Comparison of ENCODE assay signal across 9 mouse cellular contexts in genomic region chr8:80738046-80738387, GRCm38 (mm10). TPM values are rescaled to one million over a fixed set of nuclear protein-coding genes. Genes with fewer than 3 reads are reported as not detected.
A peak's percentile ranks its signal among the peaks of the same experiment; 100 is the strongest.
DNase-seq lines count a peak whose midpoint lies in the region; ATAC-seq lines count a peak whose summit lies in the region.
"Had no signal": no experiment of that assay in that cellular context is flagged by ENCODE, and none has a peak within 500 bp of the region (broad histone marks: within the 10 kb centered on the region; RNA-seq: fewer than 3 reads in every experiment).

No protein-coding gene starts in this region.

- H3K27me3 ChIP-seq in kidney, embryonic 15.5 days, result no peaks in the 10 kb centered on the region
- no peaks in the 10 kb centered on the region for H3K27me3 ChIP-seq in neural tube, embryonic 13.5 days
- H3K27me3 ChIP-seq: Patski had no signal

- H3K9ac ChIP-seq in kidney, embryonic 15.5 days, result peak overlapping the region; percentile 90
- peak overlapping the region; percentile 85 for H3K9ac ChIP-seq in neural tube, embryonic 13.5 days

- 3% methylated on average over 5 of the region's 5 CpGs for WGBS in kidney, embryonic 15.5 days
- 2% methylated on average over 5 of the region's 5 CpGs for WGBS in neural tube, embryonic 13.5 days

- H3K36me3 ChIP-seq in kidney, embryonic 15.5 days, result peaks cover 26% of the 10 kb centered on the region
- H3K36me3 ChIP-seq in neural tube, embryonic 13.5 days, result peaks cover 21% of the 10 kb centered on the region

- no peak for ATAC-seq in kidney, embryonic 15.5 days (replicated peaks; ENCODE audit: low FRiP score)
- ATAC-seq in neural tube, embryonic 13.5 days (ENCODE audit: low read depth), result no peak
- ATAC-seq in cerebellum, adult (ENCODE audit: insufficient number of reproducible peaks, low FRiP score, low TSS enrichment), result no peak; the same call in 1 of the 2 replicates

- H3K9me3 ChIP-seq in kidney, embryonic 15.5 days (replicated peaks), result no peaks in the 10 kb centered on the region
- H3K9me3 ChIP-seq in neural tube, embryonic 13.5 days, result no peaks in the 10 kb centered on the region

- peak overlapping the region; percentile 95 for H3K4me3 ChIP-seq in kidney, embryonic 15.5 days (replicated peaks)
- peak overlapping the region; percentile 93 for H3K4me3 ChIP-seq in neural tube, embryonic 13.5 days

- H3K27ac ChIP-seq in kidney, embryonic 15.5 days, result peak overlapping the region; percentile 99
- peak overlapping the region; percentile 99 for H3K27ac ChIP-seq in neural tube, embryonic 13.5 days (replicated peaks)

- peaks cover 11% of the 10 kb centered on the region for H3K4me1 ChIP-seq in kidney, embryonic 15.5 days
- peaks cover 8% of the 10 kb centered on the region for H3K4me1 ChIP-seq in neural tube, embryonic 13.5 days (replicated peaks)

- DNase-seq in kidney, postnatal 4 days, result no peak
- peak; percentile 41 for DNase-seq in adrenal gland, postnatal 25 days
- peak; percentile 40 for DNase-seq in heart, adult 8-10 months (ENCODE audit: low spot score)
- peak; percentile 8 to 17 for DNase-seq in kidney, postnatal 36 days
- DNase-seq in thymus, postnatal 0 days (ENCODE audit: low spot score), result no peak

- H3K4me2 ChIP-seq in kidney, embryonic 15.5 days, result peak overlapping the region; percentile 90
- peak overlapping the region; percentile 89 for H3K4me2 ChIP-seq in neural tube, embryonic 13.5 days

RNA-seq across cellular contexts. Expression of gene Smarca5, which starts 1.3 kb away (rescaled TPM):
- polyA plus RNA-seq in kidney, embryonic 15.5 days (2015; fragmentation: Nextera tagmentation; extraction: Ambion mirVana), result 80.9 and 83.9 TPM in 2 replicates
- total RNA-seq in adrenal gland, postnatal 25 days (2021), result 61.4 and 77.5 TPM in 2 replicates
- 10 to 100 TPM; 35.5 to 39.2 (median 38.8) TPM for total RNA-seq in heart, adult 8-10 months (2022)
- polyA plus RNA-seq in neural tube, embryonic 13.5 days (2015; fragmentation: Nextera tagmentation; extraction: Ambion mirVana), result 71.1 and 78.1 TPM in 2 replicates
- polyA plus RNA-seq in thymus, postnatal 0 days (2015; fragmentation: Nextera tagmentation; extraction: Ambion mirVana), result 86.7 and 91.3 TPM in 2 replicates

Comparison
In these comparisons a context has a peak if more than half of its experiments do, and no peak if none do; other contexts are left out.
1. DNase-seq: peak in adrenal gland, postnatal 25 days (single experiment), heart, adult 8-10 months (single experiment) and kidney, postnatal 36 days (2 of 2); none in kidney, postnatal 4 days (0 of 2) and thymus, postnatal 0 days (single experiment).